Mouse (Mus musculus) forebrain, embryonic 10.5 days (tissue): Measurements from ENCODE around the gene Zbtb38. TPM values are rescaled to one million over a fixed set of nuclear protein-coding genes. Genes with fewer than 3 reads are reported as not detected.

Experiments
- DNase-seq: peaks from one replicate; pipeline ENCODE4 v3.0.0-alpha.2; 2017; ENCODE audit warnings: low spot score; ENCODE audit errors: extremely low spot score
- H3K27ac ChIP-seq: fragments of 300-500 bp; sonication (generic); 2 replicates; pipeline ENCODE4 v1.5.1; 2016; ENCODE audit warnings: mild to moderate bottlenecking
- H3K27me3 ChIP-seq: fragments of 300-500 bp; sonication (generic); 2 replicates; pipeline ENCODE4 v1.6.1; 2016; ENCODE audit warnings: mild to moderate bottlenecking; ENCODE audit not compliant: poor library complexity, severe bottlenecking
- H3K36me3 ChIP-seq: fragments of 300-500 bp; sonication (generic); replicated peaks from 2 replicates; pipeline ENCODE4 v1.6.1; 2016; ENCODE audit warnings: mild to moderate bottlenecking, moderate library complexity
- H3K4me1 ChIP-seq: fragments of 300-500 bp; sonication (generic); 2 replicates; pipeline ENCODE4 v1.6.1; 2016
- H3K4me3 ChIP-seq: fragments of 300-500 bp; sonication (generic); 2 replicates; pipeline ENCODE4 v1.5.1; 2016; ENCODE audit warnings: mild to moderate bottlenecking, moderate library complexity
- H3K9me3 ChIP-seq: fragments of 300-500 bp; sonication (generic); 2 replicates; pipeline ENCODE4 v1.6.1; 2016; ENCODE audit warnings: mild to moderate bottlenecking, moderate library complexity
- WGBS: fragments of 180-500 bp; shearing (Covaris S2); methylation state at CpG from one replicate; pipeline ENCODE4 v1.1.7; 2016; 5-methylcytosine and 5-hydroxymethylcytosine counted together
- polyA plus RNA-seq: library from polyadenylated mRNA; unstranded; fragments of >200 nt; fragmentation: Nextera tagmentation; extraction: Ambion mirVana; gene quantifications from 2 replicates; pipeline ENCODE4 v1.2.1, GENCODE M21; 2016

Gene Zbtb38
- 9.0 and 9.4 TPM in 2 replicates for polyA plus RNA-seq

- DNase-seq = peak; percentile 40
- WGBS = 64% methylated on average over 15 of the region's 15 CpGs
- Histone ChIP-seq H3K9me3 (no peaks in the 10 kb centered on the region), H3K4me3 (no peak within 1 kb of the TSS), H3K27ac (peak within 1 kb of the TSS; percentile 74), H3K36me3 (no peaks in the 10 kb centered on the region), H3K4me1 (peaks cover 13% of the 10 kb centered on the region), H3K27me3 (0 out of 2 replicates have a peak, but pooled peaks cover 4% of the 10 kb centered on the region)
Observed at GRCm38 (mm10) chr9:96752603-96753114, at the start of gene Zbtb38. TSS of gene Zbtb38 (minus strand) at chr9:96752831.

GRCm38 (mm10) chr9:96800131-96800825 is 47.6 kb upstream of the Zbtb38 start:
- DNase-seq = no peak
- Histone ChIP-seq H3K27me3 (no peaks in the 10 kb centered on the region), H3K4me3 (no peak overlapping the region), H3K27ac (0 out of 2 replicates have a peak overlapping the region, but pooled peaks have one; percentile 25), H3K4me1 (peaks cover 31% of the 10 kb centered on the region), H3K36me3 (no peaks in the 10 kb centered on the region), H3K9me3 (no peaks in the 10 kb centered on the region)
- WGBS = 35% methylated on average over 5 of the region's 5 CpGs

GRCm38 (mm10) chr9:96797311-96797710 is 44.7 kb upstream of the Zbtb38 start:
- H3K27me3 ChIP-seq = no peaks in the 10 kb centered on the region
- no peak for DNase-seq
- H3K36me3 ChIP-seq = no peaks in the 10 kb centered on the region
- peaks cover 35% of the 10 kb centered on the region for H3K4me1 ChIP-seq
- H3K27ac ChIP-seq = no peak overlapping the region
- H3K9me3 ChIP-seq = no peaks in the 10 kb centered on the region
- H3K4me3 ChIP-seq = no peak overlapping the region
- WGBS = 96% methylated on average over 3 of the region's 3 CpGs

- WGBS = 18% methylated on average over 10 of the region's 10 CpGs
- peak overlapping the region; percentile 51 for H3K4me3 ChIP-seq
- H3K27me3 ChIP-seq = no peaks in the 10 kb centered on the region
- peak; percentile 52 for DNase-seq
- no peaks in the 10 kb centered on the region for H3K36me3 ChIP-seq
- peak overlapping the region; percentile 87 for H3K27ac ChIP-seq
- H3K9me3 ChIP-seq = no peaks in the 10 kb centered on the region
- H3K4me1 ChIP-seq = peaks cover 24% of the 10 kb centered on the region
Observed at GRCm38 (mm10) chr9:96795399-96795928, 42.8 kb upstream of the Zbtb38 start.

GRCm38 (mm10) chr9:96794601-96795000 is 42.0 kb upstream of the Zbtb38 start:
- no peaks in the 10 kb centered on the region for H3K9me3 ChIP-seq
- DNase-seq = no peak
- H3K4me1 ChIP-seq = peaks cover 18% of the 10 kb centered on the region
- H3K36me3 ChIP-seq = no peaks in the 10 kb centered on the region
- 96% methylated on average over 2 of the region's 2 CpGs for WGBS
- H3K27ac ChIP-seq = no peak overlapping the region
- H3K27me3 ChIP-seq = no peaks in the 10 kb centered on the region
- no peak overlapping the region for H3K4me3 ChIP-seq

- H3K4me1 ChIP-seq = peaks cover 14% of the 10 kb centered on the region
- no peaks in the 10 kb centered on the region for H3K36me3 ChIP-seq
- no peaks in the 10 kb centered on the region for H3K27me3 ChIP-seq
- no peak for DNase-seq
- WGBS = 87% methylated on average over 2 of the region's 2 CpGs
- no peak overlapping the region for H3K4me3 ChIP-seq
- H3K27ac ChIP-seq = no peak overlapping the region
- H3K9me3 ChIP-seq = no peaks in the 10 kb centered on the region
Observed at GRCm38 (mm10) chr9:96792543-96792942, 39.9 kb upstream of the Zbtb38 start.

- H3K27me3 ChIP-seq = no peaks in the 10 kb centered on the region
- H3K36me3 ChIP-seq = no peaks in the 10 kb centered on the region
- H3K4me1 ChIP-seq = peaks cover 9% of the 10 kb centered on the region
- no peak overlapping the region for H3K4me3 ChIP-seq
- DNase-seq = no peak
- H3K27ac ChIP-seq = no peak overlapping the region
- no peaks in the 10 kb centered on the region for H3K9me3 ChIP-seq
- WGBS = 48% methylated on average over 4 of the region's 4 CpGs
Observed at GRCm38 (mm10) chr9:96790389-96791007, 37.9 kb upstream of the Zbtb38 start.

- no peak for DNase-seq
- Histone ChIP-seq H3K27me3 (no peaks in the 10 kb centered on the region), H3K4me3 (no peak overlapping the region), H3K27ac (no peak overlapping the region), H3K4me1 (0 out of 2 replicates have a peak, but pooled peaks cover 3% of the 10 kb centered on the region), H3K9me3 (no peaks in the 10 kb centered on the region), H3K36me3 (no peaks in the 10 kb centered on the region)
- 66% methylated on average over 3 of the region's 3 CpGs for WGBS
Observed at GRCm38 (mm10) chr9:96789906-96790305, 37.3 kb upstream of the Zbtb38 start.

- Histone ChIP-seq H3K27me3 (no peaks in the 10 kb centered on the region), H3K4me1 (peaks cover 8% of the 10 kb centered on the region; the same call in 1 of the 2 replicates), H3K36me3 (no peaks in the 10 kb centered on the region), H3K27ac (no peak overlapping the region), H3K9me3 (no peaks in the 10 kb centered on the region), H3K4me3 (no peak overlapping the region)
- no peak for DNase-seq
- WGBS = 93% methylated on average over 10 of the region's 10 CpGs
Observed at GRCm38 (mm10) chr9:96787797-96788196, 35.2 kb upstream of the Zbtb38 start.

- no peaks in the 10 kb centered on the region for H3K36me3 ChIP-seq
- 79% methylated on average over 9 of the region's 9 CpGs for WGBS
- H3K9me3 ChIP-seq = no peaks in the 10 kb centered on the region
Observed at GRCm38 (mm10) chr9:96785871-96786342, 33.3 kb upstream of the Zbtb38 start.

GRCm38 (mm10) chr9:96785187-96785586 is 32.6 kb upstream of the Zbtb38 start:
- no peak overlapping the region for H3K4me3 ChIP-seq
- no peaks in the 10 kb centered on the region for H3K9me3 ChIP-seq
- WGBS = 82% methylated on average over 3 of the region's 3 CpGs

More at GRCm38 (mm10) chr9:96785871-96786342, 33.3 kb upstream of the Zbtb38 start:
- Histone ChIP-seq H3K4me3 (no peak overlapping the region), H3K27me3 (no peaks in the 10 kb centered on the region), H3K27ac (no peak overlapping the region), H3K4me1 (peaks cover 8% of the 10 kb centered on the region; the same call in 1 of the 2 replicates)
- DNase-seq = no peak

GRCm38 (mm10) chr9:96783667-96784066 is 31.0 kb upstream of the Zbtb38 start:
- DNase-seq = no peak
- no peaks in the 10 kb centered on the region for H3K27me3 ChIP-seq
- WGBS = 92% methylated on average over 9 of the region's 9 CpGs
- H3K4me3 ChIP-seq = no peak overlapping the region
- no peaks in the 10 kb centered on the region for H3K9me3 ChIP-seq
- H3K4me1 ChIP-seq = peaks cover 5% of the 10 kb centered on the region; the same call in 1 of the 2 replicates
- no peak overlapping the region for H3K27ac ChIP-seq
- no peaks in the 10 kb centered on the region for H3K36me3 ChIP-seq

More at GRCm38 (mm10) chr9:96785187-96785586, 32.6 kb upstream of the Zbtb38 start:
- H3K27ac ChIP-seq = no peak overlapping the region
- H3K4me1 ChIP-seq = peaks cover 8% of the 10 kb centered on the region; the same call in 1 of the 2 replicates
- H3K36me3 ChIP-seq = no peaks in the 10 kb centered on the region
- no peaks in the 10 kb centered on the region for H3K27me3 ChIP-seq
- DNase-seq = no peak
